Mouse (Mus musculus) c-Kit-positive CD71-positive TER-119-positive erythroid progenitor cells, embryonic 14.5 days (primary cell): ENCODE measurements around the gene Trpm6.
"Not testable (repeated sequence)": the region's sequence is repeated elsewhere in the genome, so short reads cannot be mapped to it uniquely, and the experiment has no call there.

Source experiments
- DNase-seq: peaks from one replicate; pipeline ENCODE4 v3.0.0-alpha.2; 2013; ENCODE audit warnings: low spot score

Gene Trpm6

GRCm38 (mm10) chr19:18749598-18750339 lies at the start of gene Trpm6:
Gene Trpm6, plus strand, starts transcription at chr19:18749983.
- no peak for DNase-seq

GRCm38 (mm10) chr19:18708101-18708500 lies 41.7 kb upstream of the Trpm6 start:
- DNase-seq, result no peak

- no peak for DNase-seq
These were observed 38.9 kb upstream of the Trpm6 start for GRCm38 (mm10) chr19:18710903-18711302.

- no peak for DNase-seq
These were observed 38.2 kb upstream of the Trpm6 start for GRCm38 (mm10) chr19:18711589-18711988.

- DNase-seq, result no peak
These were observed 37.5 kb upstream of the Trpm6 start for GRCm38 (mm10) chr19:18712153-18712865.

GRCm38 (mm10) chr19:18712866-18713300 lies 36.9 kb upstream of the Trpm6 start, which contains the start of gene D030056L22Rik:
Gene D030056L22Rik, plus strand, starts transcription at chr19:18713193.
- DNase-seq, result peak; percentile 98

- not testable (repeated sequence) for DNase-seq
These were observed 36.4 kb upstream of the Trpm6 start for GRCm38 (mm10) chr19:18713357-18713756.

- DNase-seq, result peak; percentile 79
These were observed 33.4 kb upstream of the Trpm6 start for GRCm38 (mm10) chr19:18716374-18716773.

GRCm38 (mm10) chr19:18720337-18720736 lies 29.4 kb upstream of the Trpm6 start:
- DNase-seq, result no peak

- DNase-seq, result peak; percentile 26
These were observed 24.6 kb upstream of the Trpm6 start for GRCm38 (mm10) chr19:18725186-18725585.

GRCm38 (mm10) chr19:18730255-18730654 lies 19.5 kb upstream of the Trpm6 start:
- DNase-seq, result no peak

- no peak for DNase-seq
These were observed 18.7 kb upstream of the Trpm6 start for GRCm38 (mm10) chr19:18731077-18731476.

GRCm38 (mm10) chr19:18735901-18736300 lies 13.9 kb upstream of the Trpm6 start:
- no peak for DNase-seq

GRCm38 (mm10) chr19:18739146-18739545 lies 10.6 kb upstream of the Trpm6 start:
- DNase-seq, result no peak

GRCm38 (mm10) chr19:18743946-18744345 lies 5.8 kb upstream of the Trpm6 start:
- DNase-seq, result no peak

- no peak for DNase-seq
These were observed 3.0 kb upstream of the Trpm6 start for GRCm38 (mm10) chr19:18746576-18747340.

- no peak for DNase-seq
These were observed 2.4 kb upstream of the Trpm6 start for GRCm38 (mm10) chr19:18747379-18747778.

- DNase-seq, result no peak
These were observed 7.4 kb downstream of the Trpm6 start for GRCm38 (mm10) chr19:18757191-18757590.

- no peak for DNase-seq
These were observed 7.9 kb downstream of the Trpm6 start for GRCm38 (mm10) chr19:18757706-18758105.

- no peak for DNase-seq
These were observed 8.5 kb downstream of the Trpm6 start for GRCm38 (mm10) chr19:18758269-18758668.

GRCm38 (mm10) chr19:18758916-18759315 lies 9.1 kb downstream of the Trpm6 start:
- no peak for DNase-seq

GRCm38 (mm10) chr19:18766399-18766798 lies 16.6 kb downstream of the Trpm6 start:
- DNase-seq, result no peak

- no peak for DNase-seq
These were observed 21.3 kb downstream of the Trpm6 start for GRCm38 (mm10) chr19:18771048-18771447.
